Mouse (Mus musculus): Measurements from ENCODE around the gene Tec.

GRCm38 (mm10) chr5:72736868-72737267 is 131.4 kb downstream of the Tec start:
- TF ChIP-seq CTCF (IDR thresholded peaks at IDR 0.05; ENCODE audit: borderline replicate concordance, extremely low read depth, insufficient read depth, insufficient read length), result no peak
- no peak for TF ChIP-seq POLR2A (IDR thresholded peaks at IDR 0.05; ENCODE audit: borderline replicate concordance, extremely low read depth, insufficient read depth, insufficient read length, poor library complexity, severe bottlenecking)
